Mouse (Mus musculus) c-Kit-negative CD71-positive TER-119-positive erythroid progenitor cells, embryonic 14.5 days (primary cell): ENCODE measurements around the gene Gm10181.
A peak's percentile ranks its signal among the peaks of the same experiment; 100 is the strongest.
"Not testable (repeated sequence)": the region's sequence is repeated elsewhere in the genome, so short reads cannot be mapped to it uniquely, and the experiment has no call there.

ENCODE experiments used
- DNase-seq: peaks from one replicate; pipeline ENCODE4 v3.0.0-alpha.2; 2013; ENCODE audit warnings: low read depth, low spot score

Gene Gm10181

DNA sequence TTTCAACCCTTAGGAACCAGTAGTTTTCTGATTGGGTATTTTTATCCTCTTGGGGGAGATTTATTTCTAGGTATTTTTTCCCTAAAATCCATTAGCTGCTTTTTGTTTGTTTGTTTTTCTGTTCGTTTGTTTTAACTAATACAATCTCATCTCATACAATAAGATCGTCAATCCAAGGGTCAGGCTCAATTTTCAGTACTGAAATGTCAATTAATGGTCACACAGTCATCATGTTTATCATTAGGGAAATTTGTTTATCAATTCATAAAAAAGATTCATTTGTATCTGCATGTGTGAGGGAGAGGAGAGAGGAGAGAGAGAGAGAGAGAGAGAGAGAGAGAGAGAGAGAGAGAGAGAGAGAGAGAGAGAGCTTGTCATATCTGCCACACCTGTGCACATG lies at the start of gene Gm10181:
Gene Gm10181, plus strand, starts transcription at position 301 of the 400 bp plus-strand sequence.
- no peak for DNase-seq

DNA sequence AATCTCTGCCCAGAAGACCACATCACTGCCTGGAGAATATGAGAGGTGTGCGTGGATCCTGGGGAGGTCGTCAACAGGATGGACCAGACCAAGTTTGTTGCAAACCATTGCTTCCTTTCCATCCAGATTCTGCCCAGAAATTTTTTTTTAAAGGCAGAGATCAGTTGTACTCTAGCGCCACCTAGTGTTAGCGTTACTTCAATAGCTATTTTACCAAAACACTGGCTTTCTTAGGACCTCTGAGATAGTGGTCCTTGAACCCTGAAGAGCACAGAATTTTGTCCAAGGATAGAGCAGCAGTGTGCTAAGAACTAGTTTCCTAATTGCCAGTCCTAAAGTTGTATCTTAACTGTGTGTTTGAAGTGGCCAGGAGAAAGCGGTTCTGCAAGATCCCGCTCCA lies 47.6 kb upstream of the Gm10181 start:
- DNase-seq = peak; percentile 42

DNA sequence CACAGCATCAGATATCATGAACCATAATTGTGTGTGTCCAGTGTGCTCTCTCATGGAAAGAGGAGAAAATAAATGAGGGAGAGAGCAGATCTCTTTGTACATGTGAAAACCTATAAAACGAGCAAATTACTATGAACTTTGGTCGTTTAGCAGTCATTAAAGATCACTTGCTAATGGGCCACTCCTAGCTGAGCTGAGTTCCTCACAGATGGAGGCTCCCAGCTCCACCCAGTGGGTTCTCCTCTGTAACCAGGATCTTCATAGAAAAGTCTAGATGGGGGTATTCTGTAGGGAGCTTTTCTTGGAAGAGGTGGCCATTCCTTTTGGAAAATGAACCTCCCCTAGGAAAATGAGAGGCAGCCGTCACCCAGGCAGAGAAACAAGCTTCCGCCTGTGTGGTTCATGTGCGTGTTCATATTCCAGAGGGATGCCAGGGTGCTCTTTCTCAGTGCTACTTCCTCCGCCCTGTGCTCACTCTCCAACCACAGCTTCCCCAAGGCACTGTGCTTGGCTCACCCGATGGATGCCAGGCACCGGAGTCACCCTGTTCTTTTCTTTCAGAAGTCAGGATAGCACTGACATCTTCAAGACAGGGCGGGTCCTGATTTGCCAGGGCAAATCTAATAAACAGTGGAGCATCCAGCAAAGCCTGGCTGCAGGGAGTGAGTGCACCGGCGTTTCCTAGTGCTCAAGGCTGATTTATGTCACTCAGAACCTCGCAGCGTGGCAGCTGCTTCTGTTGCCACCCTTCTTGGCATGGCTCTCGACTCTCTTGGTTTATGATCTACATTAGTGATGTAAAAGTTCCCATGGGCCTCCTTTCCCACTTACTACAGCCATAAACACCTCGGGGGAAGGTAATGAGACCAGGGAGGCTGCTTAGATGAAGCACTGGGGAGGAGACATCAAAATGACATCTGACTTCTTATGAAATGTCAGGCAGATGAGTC lies 46.8 kb upstream of the Gm10181 start:
- no peak for DNase-seq

DNA sequence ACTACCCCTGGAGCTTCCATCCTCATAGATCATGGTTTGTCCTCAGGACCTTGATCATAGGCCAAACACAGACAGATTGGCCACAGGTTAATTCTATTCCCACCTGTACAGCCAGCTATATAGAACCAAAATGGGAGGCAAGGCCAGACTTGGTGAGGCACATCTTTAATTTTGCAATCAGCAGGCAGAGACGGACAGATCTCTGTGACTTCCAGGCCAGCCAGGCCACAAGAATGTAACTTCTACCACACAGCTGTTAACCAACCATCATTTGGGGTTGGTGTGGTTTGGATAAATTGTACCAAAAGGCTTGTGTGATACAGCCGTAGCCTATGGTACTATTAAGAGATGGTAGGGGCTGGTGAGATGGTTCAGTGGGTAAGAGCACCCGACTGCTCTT lies 44.9 kb upstream of the Gm10181 start:
- DNase-seq = no peak

- no peak for DNase-seq
Observed at GRCm38 (mm10) chr9:25048289-25048688, 40.9 kb upstream of the Gm10181 start.

GRCm38 (mm10) chr9:25048940-25049339 lies 40.3 kb upstream of the Gm10181 start:
- no peak for DNase-seq

- DNase-seq = no peak
Observed at GRCm38 (mm10) chr9:25051901-25052300, 37.3 kb upstream of the Gm10181 start.

DNA sequence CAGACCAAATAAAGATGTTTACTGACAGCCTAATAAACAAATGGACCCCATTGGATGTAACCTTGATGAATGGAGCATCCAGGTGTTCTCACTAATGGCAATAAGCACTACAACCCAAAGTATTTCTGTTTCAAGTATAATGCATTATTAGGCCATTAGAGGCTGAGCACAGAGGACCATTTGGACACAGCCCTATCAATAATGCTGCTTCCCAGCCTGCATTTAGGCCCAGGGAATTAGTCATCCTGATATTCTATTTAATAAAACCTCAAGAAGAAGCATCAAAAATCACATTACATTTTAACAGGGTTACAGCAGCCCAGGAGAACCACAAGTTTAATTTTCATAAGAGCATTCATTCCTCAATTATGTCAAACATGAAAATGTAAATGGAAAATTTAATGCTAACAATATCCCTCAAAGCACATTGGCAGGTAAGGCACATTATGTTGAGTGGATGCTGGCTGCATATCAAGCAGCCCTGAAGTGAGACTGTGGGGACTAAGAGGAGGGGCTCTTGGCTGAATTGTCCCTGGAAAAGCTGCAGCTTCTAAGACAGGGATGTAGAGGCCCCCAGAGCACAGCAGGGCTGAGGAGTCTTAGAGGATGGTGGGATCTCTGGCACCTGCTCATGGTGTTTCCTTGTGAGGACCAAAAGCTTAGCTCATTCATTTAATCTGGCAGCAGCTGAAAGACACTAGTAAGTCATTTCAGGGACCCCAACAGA lies 33.4 kb upstream of the Gm10181 start:
- no peak for DNase-seq

DNA sequence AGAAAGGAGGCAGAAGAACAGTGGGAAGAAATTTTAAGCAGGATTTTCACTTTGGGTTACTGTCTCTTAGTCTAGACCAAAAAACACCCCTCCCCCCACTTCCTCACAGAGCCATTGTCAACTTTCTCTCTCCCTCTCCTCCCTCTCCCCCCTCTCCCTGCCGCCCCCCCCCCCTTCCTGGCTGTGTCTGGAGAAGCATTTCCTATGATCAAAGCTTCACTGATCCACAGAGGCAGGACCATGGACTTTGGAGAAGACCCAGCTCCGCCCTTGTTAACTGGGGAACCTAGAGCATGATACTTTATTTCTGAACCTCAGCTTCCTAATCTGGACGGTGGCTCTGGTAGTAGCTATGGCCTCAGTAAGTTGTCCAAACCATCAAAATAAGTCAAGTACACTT lies 30.5 kb upstream of the Gm10181 start:
- DNase-seq = no peak

GRCm38 (mm10) chr9:25072666-25073065 lies 16.6 kb upstream of the Gm10181 start:
- no peak for DNase-seq

- DNase-seq = no peak
Observed at GRCm38 (mm10) chr9:25075977-25076376, 13.2 kb upstream of the Gm10181 start.

- no peak for DNase-seq
Observed at GRCm38 (mm10) chr9:25076505-25076904, 12.7 kb upstream of the Gm10181 start.

DNA sequence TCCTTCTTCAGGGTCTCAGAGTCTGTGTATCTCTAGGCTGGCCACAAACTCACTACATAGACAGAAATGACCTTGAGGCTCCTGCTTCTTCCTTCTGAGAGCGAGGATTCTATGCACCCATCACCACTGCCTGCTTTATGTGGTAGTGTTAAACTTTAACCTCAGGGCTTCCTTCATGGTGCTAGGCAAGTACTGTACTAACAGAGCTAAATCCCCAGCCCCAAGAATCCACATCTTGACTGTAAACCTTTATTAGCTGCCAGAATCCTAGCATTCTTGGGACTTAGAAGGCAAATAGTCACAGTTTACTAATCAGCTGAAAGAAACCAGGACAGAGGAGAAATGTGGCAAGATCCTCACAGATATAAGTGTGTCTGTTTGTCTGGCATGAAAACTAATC lies 1.6 kb downstream of the Gm10181 start:
- DNase-seq = no peak

GRCm38 (mm10) chr9:25102881-25103280 lies 13.7 kb downstream of the Gm10181 start:
- no peak for DNase-seq

GRCm38 (mm10) chr9:25104638-25105037 lies 15.4 kb downstream of the Gm10181 start:
- DNase-seq = peak; percentile 22

DNA sequence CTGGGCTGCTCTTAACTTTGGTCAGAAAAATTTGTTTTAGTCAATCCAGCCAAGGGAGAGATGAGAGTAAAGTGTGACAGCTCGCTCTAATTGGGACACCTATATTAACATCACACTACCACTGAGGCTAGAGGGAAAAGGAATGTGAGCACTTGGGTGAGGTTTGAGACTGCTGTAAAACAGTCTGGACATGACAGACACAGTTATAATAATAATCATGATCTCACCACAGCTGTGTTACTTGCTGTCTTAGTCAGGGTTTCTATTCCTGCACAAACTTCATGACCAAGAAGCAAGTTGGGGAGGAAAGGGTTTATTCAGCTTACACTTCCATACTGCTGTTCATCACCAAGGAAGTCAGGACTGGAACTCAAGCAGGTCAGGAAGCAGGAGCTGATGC lies 34.4 kb downstream of the Gm10181 start:
- DNase-seq = not testable (repeated sequence)

DNA sequence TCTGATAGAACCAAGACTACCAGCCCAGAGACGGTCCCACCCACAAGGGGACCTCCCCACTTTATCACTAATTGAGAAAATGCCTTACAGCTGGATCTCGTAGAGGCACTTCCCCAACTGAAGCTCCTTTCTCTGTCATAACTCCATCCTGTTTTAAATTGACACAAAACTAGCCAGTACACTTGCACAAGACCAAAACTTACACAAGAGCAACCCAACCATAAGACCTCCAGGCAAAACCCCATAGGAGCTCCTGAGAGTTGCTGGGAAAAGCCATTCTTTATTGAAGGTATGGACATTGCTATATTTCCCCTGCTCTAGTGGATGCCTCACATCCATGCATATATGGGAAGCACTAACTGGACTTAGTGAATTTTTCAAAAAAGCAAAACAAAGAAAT lies 34.8 kb downstream of the Gm10181 start:
- no peak for DNase-seq

DNA sequence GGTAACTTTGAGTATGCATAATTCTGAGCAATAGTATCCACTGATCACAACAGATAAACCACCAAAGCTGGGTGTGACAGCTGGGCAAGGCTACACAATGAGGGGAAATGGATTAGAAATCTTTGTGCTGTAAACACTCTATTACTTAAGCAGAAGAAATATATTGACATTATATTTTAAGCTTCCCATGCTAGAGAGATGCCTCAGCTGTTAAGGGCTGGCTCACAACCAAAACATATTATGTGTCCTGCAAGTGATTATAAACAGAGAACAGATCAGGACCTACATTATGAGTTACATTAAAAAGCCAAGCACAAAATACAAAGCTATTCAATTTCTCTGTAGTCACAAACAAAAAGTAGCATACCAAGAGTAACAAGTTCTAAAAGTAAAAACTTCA lies 43.0 kb downstream of the Gm10181 start:
- DNase-seq = no peak

GRCm38 (mm10) chr9:25132920-25133319 lies 43.7 kb downstream of the Gm10181 start:
- DNase-seq = no peak

GRCm38 (mm10) chr9:25138900-25139299 lies 49.7 kb downstream of the Gm10181 start:
- DNase-seq = no peak
